Mouse (Mus musculus) spleen, postnatal 14 days (tissue): ENCODE measurements around the gene Gm15319.
A peak's percentile ranks its signal among the peaks of the same experiment; 100 is the strongest.
"Not testable (repeated sequence)": the region's sequence is repeated elsewhere in the genome, so short reads cannot be mapped to it uniquely, and the experiment has no call there.

ENCODE experiments used
- DNase-seq, 2 experiments: peaks; one replicate each; pipeline ENCODE4 v3.0.0; 2021 to 2022; ENCODE audit warnings: low spot score in 2 of 2

Gene Gm15319

GRCm38 (mm10) chr8:20363110-20363509 lies at the start of gene Gm15319:
Gene Gm15319 (minus strand): TSS chr8:20363210.
- not testable (repeated sequence) for DNase-seq

- not testable (repeated sequence) for DNase-seq
These were observed 47.3 kb upstream of the Gm15319 start for GRCm38 (mm10) chr8:20410355-20410754.

DNA sequence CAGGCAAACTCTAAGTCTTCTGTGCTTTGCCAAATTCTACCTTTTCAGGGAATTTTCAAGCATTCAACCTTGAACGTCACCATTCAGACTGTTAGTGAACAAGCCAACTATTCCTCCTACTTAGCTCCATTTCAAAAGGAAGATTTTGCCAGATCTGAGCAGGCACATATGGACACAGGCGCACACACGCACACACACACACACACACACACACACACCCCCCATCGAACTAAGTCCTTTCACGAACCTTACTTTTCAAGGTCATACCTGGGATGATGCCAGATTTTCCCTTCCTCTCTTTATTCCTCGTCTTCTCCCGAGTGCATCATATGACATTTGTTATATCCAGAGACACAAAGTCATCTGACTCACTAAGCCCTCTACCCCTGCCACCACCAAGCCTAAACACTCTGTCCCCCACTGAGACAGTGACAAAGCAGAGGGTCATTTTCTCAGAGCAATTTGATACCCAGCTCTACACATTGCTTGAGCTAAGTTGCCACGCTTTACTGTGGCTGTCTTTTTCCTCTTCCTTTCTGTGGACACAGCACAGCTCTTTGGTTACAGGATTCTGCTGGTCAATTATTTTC lies 45.5 kb upstream of the Gm15319 start:
- DNase-seq, result peak; percentile 20 to 29

- DNase-seq, result peak in 1 of 2 experiments; percentile 21
These were observed 26.3 kb upstream of the Gm15319 start for GRCm38 (mm10) chr8:20389363-20389739.

- DNase-seq, result peak; percentile 31 to 43
These were observed 25.8 kb upstream of the Gm15319 start for GRCm38 (mm10) chr8:20388706-20389362.

DNA sequence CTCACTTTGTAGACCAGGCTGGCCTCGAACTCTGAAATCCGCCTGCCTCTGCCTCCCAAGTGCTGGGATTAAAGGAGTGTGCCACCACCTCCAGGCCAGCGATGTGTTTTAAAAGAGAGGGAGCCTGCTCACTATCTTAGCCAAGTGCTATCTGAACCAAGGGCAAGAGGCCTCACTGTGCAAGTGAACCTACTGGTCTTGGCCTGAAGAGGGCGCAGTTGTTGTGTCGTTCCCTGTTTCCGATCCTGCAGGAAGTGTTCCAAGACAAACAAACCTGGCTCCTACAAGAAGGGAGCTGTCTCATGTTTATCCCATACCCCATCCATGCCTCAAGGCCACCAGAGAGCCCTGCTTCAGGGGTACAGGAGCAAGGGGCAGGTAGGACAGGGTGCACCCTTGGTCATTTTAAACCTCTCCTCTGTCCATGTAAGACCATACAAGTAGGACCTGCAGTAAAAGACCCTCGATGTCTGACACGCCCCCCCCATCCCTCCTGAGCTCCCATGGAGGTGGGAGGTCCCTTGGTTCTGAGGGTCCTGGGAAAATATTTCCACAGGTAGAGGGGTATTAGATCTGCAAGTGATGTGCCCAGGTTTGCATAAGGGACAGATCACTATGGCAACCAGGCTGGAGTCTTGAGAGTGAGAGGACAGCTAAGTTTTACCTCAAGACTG lies 24.2 kb upstream of the Gm15319 start:
- DNase-seq, result peak; percentile 15 to 26

GRCm38 (mm10) chr8:20384990-20385389 lies 22.0 kb upstream of the Gm15319 start:
- not testable (repeated sequence) for DNase-seq

DNA sequence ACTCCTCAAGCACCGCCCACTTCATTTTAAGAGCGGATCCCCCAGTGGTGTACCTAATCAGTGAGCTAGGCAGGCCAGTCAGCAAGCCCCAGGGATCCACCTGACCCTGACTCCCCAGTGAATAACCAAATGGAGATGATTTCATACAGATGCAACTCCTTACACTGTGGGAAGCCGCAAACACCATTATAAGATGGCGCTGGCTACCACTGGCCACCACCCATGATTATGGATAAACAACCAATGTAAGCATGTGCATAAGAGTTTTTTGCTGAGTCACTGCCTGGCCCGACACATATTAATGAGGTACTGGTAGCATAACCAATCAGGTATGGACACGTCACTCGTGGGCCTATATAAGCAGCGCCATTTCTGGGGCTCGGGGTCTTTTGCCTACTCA lies 21.1 kb upstream of the Gm15319 start:
- DNase-seq, result peak in 1 of 2 experiments; percentile 12

- not testable (repeated sequence) for DNase-seq
These were observed 19.1 kb upstream of the Gm15319 start for GRCm38 (mm10) chr8:20382146-20382545.

- not testable (repeated sequence) for DNase-seq
These were observed 18.6 kb upstream of the Gm15319 start for GRCm38 (mm10) chr8:20381637-20382036.

GRCm38 (mm10) chr8:20381239-20381620 lies 18.2 kb upstream of the Gm15319 start:
- not testable (repeated sequence) for DNase-seq

- DNase-seq, result peak in 1 of 2 experiments; percentile 7
These were observed 17.7 kb upstream of the Gm15319 start for GRCm38 (mm10) chr8:20380590-20381238.

DNA sequence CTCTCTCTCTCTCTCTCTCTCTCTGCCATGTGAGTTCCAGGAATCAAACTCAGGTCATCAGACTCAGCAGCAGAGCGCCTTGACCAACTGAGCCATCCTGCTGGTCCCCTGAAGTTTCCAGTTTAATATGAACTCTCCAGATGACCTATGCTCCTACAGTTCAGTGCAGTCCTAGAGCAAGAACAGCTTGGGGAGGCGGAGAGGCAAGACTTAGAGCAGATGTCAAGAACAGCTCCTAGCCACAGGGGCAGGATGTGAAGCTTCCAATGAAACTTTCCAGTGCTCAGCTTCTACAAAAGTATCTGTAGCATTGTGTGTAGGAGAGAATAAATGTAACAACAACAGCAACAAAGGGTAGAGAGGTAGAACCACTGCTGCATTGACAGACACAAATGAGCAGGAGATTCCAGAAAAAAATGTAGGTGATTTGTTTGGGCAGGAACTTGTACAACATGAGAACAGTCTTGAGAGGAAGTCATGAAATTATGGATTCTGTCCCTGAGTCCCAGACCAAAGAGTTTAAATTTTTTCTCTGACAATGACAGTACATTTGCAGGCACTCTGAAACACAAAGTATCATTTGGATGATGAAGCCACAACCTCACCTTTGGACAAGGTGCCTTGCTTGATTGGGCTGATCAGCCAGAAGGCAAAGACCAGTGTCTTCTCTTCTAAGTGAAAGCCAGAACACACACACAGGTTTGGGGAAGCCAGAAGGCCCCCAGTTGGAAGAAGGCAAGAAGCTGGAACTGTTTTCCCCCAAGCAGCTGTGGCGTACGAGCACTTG lies 16.8 kb upstream of the Gm15319 start:
- not testable (repeated sequence) for DNase-seq

DNA sequence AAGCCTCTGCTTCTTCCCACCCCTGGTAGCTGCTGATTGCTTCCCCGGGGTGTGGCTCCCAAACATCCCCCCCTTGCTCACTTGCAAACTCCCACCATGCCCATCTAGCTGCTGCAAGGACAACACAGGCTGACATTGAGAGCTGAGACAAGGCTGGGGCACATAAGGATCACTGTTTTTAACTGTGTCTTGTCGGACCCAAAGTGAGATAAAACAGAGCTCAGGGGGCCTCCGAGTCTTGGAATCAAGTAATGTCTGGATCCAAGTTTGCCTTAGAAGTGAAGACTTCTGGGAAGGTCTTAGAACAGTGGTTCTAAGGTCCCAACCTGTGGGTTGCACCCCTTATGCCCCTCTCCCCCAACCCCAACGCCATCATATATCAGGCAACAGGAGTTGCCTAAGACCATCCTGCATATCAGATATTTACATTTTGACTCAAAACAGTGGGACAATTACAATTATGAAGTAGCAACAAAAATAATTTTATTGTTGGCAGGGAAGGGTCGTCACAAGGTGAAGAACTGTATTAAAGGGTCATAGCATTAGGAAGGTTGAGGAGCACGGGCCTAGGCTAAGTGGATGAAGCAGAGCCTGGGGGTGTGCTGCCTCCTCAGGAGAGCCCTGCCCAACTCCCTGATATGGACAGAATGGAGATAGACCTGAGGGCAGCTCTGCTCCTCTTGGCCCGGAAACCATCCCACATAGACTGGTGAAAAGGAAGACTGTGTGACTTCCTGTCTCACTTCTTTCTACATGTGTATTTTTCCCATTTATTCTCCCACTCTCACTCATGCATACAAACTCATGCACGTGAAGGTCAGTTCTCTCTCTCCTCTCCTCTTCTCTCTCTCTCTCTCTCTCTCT lies 16.0 kb upstream of the Gm15319 start:
- DNase-seq, result peak; percentile 22 to 39

DNA sequence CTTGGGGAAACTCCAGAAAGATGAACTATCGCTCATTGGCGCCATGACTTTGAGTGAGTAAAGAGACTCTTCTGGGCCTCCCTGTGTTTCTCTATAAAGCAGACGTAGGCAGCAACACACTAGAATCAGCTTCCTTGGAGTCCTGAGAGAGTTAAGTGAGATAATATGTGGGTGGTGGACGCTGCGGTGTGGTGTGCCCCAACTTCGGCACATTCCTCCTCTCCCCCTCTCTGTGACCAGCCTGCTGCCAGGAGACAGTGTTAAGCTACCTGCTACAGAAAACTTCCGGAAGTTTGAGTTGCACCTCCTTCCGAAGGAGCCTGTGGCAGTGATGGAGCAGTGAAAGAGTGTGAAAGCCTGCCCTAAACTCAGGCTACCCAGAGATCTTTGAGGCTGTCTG lies 15.3 kb upstream of the Gm15319 start:
- peak; percentile 34 to 52 for DNase-seq

DNA sequence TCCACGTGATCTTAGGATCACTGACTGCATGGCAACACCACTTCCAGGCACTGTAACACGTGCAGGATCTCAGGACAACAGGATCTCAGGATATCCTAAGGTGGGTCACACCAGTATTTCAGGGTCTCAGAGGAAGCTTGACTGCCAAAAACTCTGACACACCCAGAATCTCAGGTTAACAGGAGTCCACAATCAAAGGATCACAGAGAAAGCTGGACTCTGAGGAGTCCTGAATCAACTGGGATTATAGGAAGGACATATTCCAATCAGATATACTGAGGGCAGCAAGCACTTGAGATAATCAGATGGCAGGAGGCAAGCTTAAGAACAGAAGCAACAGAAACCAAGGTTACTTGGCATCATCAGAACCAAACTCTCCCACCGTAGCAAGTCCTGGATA lies 12.7 kb upstream of the Gm15319 start:
- DNase-seq, result not testable (repeated sequence)

- not testable (repeated sequence) for DNase-seq
These were observed 6.6 kb downstream of the Gm15319 start for GRCm38 (mm10) chr8:20356386-20356785.

GRCm38 (mm10) chr8:20353579-20353978 lies 9.4 kb downstream of the Gm15319 start:
- DNase-seq, result peak in 1 of 2 experiments; percentile 5

GRCm38 (mm10) chr8:20302759-20303158 lies 60.3 kb downstream of the Gm15319 start:
- DNase-seq, result not testable (repeated sequence)

DNA sequence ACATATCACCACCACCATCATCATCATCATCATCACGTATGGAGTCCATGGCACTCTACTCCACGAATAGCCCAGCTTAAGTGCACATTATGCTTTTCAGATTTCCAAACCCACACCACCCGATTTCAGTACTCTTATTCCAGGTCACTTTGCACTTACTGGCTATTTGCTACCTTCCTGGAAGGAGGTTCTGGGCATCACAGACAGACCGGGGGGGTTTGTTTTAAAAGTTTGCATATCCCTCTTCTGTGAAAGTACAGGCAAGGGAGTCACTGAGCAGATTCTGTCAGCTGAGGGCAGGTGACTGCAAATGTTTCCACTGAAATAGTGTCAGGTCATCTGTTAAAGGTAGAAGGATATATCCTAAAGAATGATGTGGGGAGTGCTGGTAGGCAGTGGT lies 63.0 kb downstream of the Gm15319 start:
- not testable (repeated sequence) for DNase-seq
